Mouse (Mus musculus): ENCODE data around the gene Sntb2. TPM values are rescaled to one million over a fixed set of nuclear protein-coding genes. Genes with fewer than 3 reads are reported as not detected.
"Not testable (repeated sequence)": the region's sequence is repeated elsewhere in the genome, so short reads cannot be mapped to it uniquely, and the experiment has no call there.

The Sntb2 gene
- total RNA-seq, 2 experiments from 2014 or later = 4.3 to 6.9 TPM

DNA sequence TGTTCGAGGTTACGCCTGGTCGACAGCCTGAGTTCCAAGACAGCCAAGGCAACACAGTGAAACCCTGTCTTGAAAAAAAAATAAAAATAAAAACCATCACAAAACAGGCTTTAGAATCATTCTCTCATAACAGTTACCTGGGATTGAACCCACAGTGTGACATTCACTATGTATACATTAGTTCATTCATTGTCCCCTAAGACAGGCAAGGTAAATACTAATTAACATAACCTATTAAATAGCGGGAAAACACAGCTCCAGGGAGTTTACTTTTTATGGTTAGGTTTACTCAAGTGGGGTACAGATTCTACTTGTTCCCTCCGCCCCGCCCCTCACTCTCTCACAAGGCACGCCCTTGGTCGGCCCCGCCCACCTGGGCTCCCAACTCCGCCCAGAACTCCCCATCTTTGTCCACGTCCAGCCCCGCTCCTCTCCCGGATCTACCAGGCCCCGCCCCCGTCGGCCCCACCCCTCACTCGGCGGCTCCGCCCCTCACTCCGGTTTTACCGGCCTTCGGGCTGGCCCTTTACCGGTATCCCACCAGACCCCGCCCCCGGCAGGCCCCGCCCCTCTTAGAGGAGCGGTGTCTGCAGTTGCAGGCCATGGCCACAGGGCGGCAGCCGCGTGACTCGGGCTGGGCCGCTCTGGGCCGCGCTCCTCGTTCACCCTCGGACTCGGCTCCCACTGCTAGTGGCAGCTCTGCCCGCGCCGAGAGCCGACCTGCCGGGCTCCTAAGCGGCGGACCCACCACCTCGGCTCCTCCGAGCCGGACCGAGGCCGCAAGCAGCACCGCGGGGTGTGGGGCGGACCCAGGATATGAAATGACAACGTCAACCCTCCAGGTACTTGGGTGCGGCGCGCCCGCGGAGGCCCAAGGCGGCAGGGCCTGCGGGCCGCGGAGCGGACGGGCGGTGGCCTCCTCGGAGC is 95.4 kb downstream of the Sntb2 start, which contains the start of gene Vps4a:
TSS of gene Vps4a (plus strand) at position 573 of the 927 bp plus-strand sequence.
- peak; percentile 90 for ATAC-seq (replicated peaks; ENCODE audit: poor library complexity)

DNA sequence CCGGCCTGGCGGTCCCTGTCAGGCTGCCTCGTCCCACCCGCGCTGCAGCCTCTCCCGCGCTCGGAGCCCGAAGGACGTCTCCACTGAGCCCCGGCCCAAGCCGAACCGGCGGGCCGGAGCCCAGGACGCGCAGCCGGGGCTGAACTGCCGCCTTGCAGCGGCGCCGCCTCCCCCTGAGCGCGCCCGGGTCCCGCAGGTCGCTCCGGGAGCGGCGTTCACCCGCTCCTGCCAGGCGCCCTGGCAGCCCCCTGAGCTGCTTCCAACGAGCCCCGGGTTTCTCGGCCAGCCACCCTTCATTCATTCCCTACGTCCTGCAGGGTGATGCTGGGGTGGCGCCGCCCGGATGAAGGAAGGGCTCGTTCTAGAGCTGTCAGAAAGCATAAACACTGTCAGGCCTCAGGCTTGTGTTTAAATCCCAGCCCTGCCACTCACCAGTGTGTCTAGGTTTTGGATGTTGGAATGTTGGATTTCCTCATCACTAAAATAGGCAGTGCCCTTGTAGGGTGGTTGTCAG is 96.1 kb downstream of the Sntb2 start:
- 0 out of 2 replicates have a peak, but pooled peaks have one; percentile 1 for ATAC-seq (replicated peaks; ENCODE audit: poor library complexity)

DNA sequence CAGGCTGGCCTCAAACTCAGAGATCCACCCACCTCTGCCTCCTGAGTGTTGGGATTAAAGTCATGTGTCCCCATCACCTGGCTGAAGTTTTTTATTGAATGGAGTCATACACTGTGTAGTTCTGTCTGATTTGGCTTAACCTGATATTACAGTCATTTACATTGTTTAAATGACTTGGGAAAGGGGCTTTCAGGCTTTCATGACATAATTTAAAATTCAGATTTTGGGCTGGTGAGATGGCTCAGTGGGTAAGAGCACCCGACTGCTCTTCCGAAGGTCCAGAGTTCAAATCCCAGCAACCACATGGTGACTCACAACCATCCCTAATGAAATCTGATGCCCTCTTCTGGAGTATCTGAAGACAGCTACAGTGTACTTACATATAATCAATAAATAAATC is 98.1 kb downstream of the Sntb2 start:
- ATAC-seq (replicated peaks; ENCODE audit: poor library complexity) = not testable (repeated sequence)

DNA sequence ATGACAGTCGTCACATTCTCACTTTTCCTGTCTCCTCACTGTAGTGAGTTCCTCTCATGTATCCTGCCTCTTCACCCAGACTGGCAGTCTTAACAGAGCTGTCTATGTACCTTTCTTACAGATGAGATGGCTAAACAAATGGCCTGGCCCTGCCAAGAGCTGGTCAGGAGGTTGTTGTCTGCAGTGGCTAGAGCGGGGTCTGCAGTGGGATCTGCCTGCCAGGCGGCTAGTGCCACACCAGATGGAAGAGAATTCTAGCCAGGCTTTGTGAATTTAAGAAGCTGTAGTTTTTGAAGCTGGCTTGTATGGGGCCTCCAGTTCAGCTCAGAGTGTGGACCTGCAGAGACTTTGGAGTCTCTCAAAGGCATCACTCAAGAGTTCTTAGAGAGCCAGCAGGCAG is 100.1 kb downstream of the Sntb2 start:
- no peak for ATAC-seq (replicated peaks; ENCODE audit: poor library complexity)

DNA sequence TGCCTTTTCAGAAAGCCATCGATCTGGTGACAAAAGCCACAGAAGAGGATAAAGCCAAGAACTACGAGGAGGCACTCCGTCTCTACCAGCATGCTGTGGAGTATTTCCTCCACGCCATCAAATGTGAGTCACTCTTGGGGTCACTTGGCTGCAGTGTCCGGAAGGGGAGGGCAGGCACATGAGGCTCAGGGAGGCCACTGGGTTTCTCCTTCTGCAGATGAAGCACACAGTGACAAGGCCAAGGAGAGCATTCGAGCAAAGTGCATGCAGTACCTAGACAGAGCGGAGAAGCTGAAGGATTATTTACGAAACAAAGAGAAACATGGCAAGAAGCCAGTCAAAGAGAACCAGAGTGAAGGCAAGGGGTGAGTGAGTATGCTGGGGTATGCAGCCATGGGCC is 101.1 kb downstream of the Sntb2 start:
- no peak for ATAC-seq (replicated peaks; ENCODE audit: poor library complexity)

DNA sequence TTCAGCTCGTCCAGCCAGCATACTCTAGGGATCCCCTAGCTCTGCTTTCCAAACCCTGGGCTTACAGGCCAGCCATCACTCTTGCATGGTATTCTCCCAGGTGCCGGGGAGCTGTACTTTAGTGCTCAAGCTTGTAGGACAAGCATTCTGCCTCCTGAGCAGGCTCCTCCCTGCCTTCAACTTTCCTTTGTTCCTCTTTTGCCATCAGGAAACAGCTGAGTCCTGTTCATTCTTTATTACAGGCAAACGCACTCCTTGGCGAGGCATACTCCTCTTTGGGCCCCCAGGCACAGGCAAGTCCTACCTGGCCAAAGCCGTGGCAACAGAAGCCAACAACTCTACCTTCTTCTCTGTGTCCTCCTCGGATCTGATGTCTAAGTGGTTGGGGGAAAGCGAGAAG is 105.1 kb downstream of the Sntb2 start:
- peak; percentile 64 for ATAC-seq (replicated peaks; ENCODE audit: poor library complexity)

DNA sequence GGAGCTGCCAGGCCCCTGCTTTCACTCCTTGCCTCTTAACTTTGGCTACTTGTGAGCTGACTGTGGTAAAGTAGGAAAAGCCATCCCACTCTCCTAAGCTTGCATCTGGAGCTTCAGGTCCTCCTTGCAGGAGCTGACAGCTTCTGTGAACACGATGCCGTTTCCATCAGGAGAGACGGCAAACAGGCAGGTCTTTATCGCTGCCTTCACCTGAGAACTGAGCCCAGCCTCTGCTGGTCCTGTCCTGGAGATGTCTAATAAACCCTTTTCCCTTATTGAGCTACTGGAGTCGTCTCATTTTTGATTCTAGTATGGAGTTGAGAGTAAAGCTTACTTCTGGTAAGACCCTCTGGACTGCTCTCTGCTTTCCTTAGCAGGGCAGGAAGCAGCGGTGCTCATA is 109.9 kb downstream of the Sntb2 start:
- no peak for ATAC-seq (replicated peaks; ENCODE audit: poor library complexity)

DNA sequence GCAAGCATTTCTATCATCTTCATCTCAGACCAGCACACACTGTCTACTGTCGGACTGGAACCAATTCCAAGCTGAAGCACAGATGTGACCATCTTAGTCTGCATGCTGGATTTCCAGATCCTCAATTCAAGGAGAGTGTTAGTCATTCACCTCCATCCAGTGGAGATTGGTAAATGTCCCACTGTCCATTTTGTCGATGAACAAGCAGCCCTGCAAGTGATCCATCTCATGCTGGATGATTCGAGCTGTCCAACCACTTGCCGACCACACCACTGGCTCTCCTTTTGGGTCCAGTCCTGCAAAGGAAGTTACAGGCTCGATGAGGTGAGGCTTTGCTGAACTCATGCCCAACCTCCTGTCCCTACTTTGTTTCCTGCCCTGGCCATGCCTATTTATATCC is 111.4 kb downstream of the Sntb2 start:
- ATAC-seq (replicated peaks; ENCODE audit: poor library complexity) = no peak

DNA sequence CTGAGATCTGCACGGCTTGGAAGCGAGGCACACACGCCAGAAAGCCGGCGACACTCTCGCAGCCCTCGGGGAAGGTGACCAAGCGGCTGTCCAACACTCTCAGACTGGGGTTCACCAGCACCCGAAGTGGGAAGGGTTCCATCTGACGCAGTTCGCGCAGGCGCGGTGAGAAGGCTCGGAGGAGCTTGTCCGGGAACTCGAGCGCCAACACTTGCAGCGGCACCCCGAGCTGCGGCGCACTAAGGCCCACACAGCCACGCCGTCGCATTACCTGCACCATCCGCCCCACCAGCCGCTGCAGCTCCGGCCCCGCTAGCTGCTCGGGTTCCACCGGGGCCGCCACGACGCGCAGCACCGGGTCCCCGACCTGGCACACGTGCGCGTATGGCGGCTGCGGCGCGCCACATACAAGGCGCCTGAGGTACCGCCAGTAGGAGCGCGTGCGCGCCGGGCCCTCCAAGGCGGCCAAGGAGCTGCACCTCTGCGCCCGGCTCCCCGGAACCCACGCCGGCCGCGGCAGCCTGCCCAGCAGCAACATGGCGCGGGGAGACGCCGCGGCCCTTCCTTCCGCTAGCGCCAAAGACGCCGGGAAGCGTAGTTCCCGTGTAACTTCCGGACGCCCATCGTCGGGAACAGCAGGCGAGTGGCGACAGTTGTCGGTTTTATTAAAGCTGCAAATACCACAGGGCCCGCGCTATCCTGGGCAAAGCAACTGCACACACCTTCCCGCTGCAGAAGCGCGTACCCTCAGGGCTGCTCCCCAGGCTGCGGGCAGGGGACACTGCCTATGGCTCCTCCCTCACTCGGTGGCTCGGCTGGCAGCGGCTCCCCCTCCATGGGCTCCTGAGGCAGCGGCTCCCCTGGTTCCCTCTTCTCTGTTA is 112.8 kb downstream of the Sntb2 start, which contains the start of gene Pdf:
TSS of gene Pdf (minus strand) at position 554 of the 881 bp plus-strand sequence.
- ATAC-seq (replicated peaks; ENCODE audit: poor library complexity) = peak; percentile 76

DNA sequence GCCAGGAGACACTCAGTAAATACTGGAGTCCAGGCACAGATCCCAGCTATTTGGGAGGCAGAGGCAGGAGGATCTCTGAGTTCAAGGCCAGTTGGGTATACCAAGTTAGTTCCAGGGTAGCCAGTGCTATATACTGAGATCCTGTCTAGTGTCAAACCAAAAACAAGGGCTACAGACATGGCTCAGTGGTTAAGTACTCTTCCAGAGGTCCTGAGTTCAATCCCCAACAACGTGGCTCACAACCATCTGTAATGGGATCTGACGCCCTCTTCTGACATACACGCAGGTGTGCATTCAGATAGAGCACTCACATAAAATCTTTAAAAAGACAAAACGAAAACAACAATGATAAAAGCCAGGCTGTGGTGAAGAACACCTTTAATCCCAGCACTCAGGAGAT is 113.9 kb downstream of the Sntb2 start:
- ATAC-seq (replicated peaks; ENCODE audit: poor library complexity) = no peak

DNA sequence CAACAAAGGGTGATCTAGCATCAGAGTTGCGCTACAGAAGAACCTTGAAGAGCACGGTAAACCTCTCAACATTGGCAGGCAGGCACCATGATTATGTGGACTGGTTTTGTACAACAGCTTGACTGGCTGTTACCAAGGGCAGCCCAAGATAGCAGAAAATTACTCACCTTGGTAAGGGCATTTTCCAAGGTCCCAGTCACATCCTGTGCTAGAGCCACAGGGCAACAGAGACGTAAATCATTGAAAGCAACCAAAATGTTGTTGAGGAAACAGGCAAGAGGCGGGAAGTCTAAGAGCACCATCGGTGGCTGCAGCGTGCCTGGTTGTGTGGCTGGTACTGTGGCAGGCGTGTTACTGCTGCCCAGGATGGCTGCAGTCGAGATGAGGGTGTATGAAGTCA is 116.5 kb downstream of the Sntb2 start:
- ATAC-seq (replicated peaks; ENCODE audit: poor library complexity) = no peak

DNA sequence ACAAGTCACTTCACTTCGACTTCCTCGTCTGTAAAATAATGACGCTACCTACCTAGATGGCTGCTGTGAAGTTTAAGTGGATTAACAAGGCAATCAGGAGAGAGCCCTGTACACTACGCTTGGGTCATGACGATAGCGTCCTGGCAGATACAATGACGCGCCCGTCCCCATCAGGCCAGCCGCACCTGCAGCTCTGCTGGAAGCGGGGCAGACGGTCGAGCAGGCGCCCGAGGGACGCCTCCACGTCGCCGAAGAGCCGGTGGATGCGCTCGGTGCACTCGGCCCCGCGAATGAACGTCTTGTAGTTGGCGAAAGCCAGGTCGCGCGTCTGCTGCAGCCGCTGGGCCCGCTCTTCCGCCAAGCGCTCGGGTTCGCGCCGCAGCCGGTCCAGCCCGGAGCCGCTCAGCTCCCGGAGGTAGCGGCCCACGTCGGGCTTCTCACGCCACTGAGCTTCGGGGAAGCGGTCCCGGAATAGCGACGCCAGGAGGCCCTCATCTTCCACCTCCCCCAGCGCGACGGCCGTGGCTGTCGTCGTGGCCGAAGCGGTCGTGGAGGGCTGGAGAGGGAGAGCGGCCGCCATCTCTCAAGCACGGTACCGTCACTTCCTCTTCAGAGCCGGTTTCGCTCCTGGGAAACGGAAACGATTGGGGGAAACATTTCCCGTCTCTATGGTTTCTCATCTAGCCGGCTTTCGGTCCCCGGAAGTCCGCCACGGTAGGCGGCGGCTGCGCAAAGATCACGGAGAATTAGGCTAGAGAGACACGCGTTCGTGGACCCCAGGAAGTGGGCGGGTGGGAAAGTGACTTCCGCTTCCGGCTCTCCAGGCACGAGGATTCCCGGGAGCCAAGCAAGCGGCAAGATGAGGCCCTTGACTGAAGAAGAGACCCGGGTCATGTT is 120.8 kb downstream of the Sntb2 start, which contains the start of the genes Cog8 and Nip7:
TSS of gene Cog8 (minus strand) at position 614 of the 897 bp plus-strand sequence.
TSS of gene Nip7 (plus strand) at position 802 of the 897 bp plus-strand sequence.
- ATAC-seq (replicated peaks; ENCODE audit: poor library complexity) = peak; percentile 96

DNA sequence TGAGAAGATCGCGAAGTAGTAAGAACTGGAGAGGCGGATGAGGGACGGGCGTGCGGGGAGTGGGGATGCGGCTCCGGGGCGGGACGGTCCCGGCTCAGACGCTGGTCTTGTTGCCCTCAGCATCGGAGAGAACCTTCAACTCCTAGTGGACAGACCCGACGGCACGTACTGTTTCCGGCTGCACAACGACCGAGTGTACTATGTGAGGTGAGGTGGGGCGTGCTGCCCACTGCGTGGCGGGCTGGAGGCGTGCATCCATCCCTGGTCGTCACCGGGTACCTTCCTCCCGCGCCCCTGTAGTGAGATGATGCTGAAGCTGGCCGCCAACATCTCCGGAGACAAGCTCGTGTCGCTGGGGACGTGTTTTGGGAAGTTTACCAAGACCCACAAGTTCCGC is 121.4 kb downstream of the Sntb2 start:
- ATAC-seq (replicated peaks; ENCODE audit: poor library complexity) = peak; percentile 59

DNA sequence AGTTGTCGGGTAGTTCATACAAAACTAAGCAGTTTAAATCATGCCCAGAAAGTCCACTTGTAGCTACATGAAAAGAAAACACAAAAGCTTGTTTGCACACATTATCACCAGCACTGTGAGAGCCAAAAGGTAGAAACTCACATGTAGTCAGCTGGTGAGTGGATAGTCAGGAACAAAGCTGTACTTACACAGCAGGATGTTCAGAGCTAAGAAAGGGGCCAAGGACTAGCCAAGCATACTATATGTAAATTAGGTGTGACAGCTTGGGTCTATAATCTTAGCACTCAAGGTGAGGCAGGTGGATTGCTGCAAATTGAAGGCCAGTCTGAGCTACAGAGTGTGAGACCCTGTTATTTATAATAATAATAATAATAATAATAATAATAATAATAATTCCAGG is 127.1 kb downstream of the Sntb2 start:
- ATAC-seq (replicated peaks; ENCODE audit: poor library complexity) = no peak

DNA sequence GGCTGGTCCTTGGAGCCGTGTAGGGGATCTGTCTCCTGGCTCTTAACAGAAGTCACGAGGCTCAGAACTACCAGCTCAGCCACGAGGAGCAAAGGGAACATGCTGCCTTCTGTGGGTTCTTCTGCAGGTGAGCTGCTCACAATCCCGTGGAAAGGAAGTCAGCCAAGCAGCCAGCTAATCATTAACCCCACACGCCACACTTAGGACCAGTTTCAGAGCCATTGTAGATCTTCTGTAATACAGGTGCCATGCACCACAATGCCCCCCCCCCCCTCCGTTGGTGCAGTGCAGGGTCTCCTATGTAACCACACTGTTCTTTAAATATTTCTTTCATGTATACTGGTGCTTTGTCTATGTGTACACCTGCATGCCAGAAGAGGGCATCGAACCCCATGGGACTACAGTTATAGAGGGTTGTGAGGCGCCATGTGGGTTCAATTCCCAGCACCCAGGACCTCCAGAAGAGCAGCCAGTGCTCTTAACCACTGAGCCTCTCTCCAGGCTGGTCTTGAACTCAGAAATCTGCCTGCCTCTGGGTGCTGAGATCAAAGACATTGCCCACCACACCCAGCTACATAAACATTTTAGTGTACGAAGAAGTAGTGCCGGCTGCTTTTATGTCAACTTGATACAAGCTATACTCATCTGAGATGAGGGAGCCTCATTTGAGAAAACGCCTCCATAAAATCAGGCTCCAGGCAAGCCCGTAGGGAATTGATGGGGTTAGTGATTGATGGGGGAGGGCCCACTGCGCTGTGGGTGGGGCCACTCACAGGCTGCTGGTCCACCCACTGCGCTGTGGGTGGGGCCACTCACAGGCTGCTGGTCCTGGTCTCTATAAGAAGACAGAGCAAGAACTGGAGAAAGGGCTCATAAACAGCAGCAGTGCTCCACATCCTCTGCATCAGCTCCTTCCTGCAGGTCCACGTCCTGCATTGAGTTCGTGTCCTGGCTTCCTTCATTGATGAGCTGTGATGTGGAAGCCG is 130.3 kb downstream of the Sntb2 start, which contains the start of gene Tmed6:
TSS of gene Tmed6 (minus strand) at position 134 of the 986 bp plus-strand sequence.
- ATAC-seq (replicated peaks; ENCODE audit: poor library complexity) = peak; percentile 98
